Mouse (Mus musculus) stomach, postnatal 0 days (tissue): ENCODE measurements around the gene Oard1.

Experiments
- CTCF ChIP-seq: IDR thresholded peaks from 2 replicates; pipeline ENCODE4 v1.5.1; 2016; ENCODE audit warnings: antibody characterized with exemption, low read depth, mild to moderate bottlenecking, moderate library complexity
- EP300 ChIP-seq: optimal IDR thresholded peaks from 2 replicates; pipeline ENCODE3; 2016; ENCODE audit warnings: antibody characterized with exemption

DNA sequence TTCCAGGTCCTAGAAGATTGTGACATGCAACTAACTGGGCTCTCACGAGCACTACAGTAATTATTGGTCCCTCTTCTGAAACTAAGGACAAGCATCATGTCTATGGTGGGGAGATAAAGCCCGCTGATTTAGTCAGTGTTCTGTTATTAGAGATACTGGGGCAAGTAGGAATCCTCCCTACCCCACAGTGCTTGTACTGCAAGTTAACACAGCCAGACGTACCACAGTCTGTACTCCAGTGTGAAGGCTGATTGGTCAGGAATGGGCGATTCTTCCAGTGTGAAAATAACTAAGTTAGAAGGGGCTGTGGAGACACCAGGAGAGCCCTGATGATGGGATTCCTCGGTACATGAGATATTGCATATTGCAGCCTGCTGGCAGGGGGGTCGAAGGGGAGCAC lies 7.7 kb downstream of the Oard1 start:
- no peak for TF ChIP-seq CTCF
- no peak for TF ChIP-seq EP300
